Mouse (Mus musculus): ENCODE measurements at regions not wholly inside any gene's neighbourhood (a gene's known extent, or its start where the extent isn't known, plus 50 kb on each side); places are given as distances from the start of the nearest gene placed in this dataset.

- DNase-seq, result no peak
Observed at GRCm38 (mm10) chr3:143806940-143807339, 398.1 kb downstream of the Lmo4 start.

GRCm38 (mm10) chr3:143797850-143798249 lies 407.2 kb downstream of the Lmo4 start:
- no peak for DNase-seq

- DNase-seq, result no peak
Observed at GRCm38 (mm10) chr3:143790905-143791304, 414.1 kb downstream of the Lmo4 start.

- DNase-seq, result no peak
Observed at GRCm38 (mm10) chr3:143789932-143790570, 415.0 kb downstream of the Lmo4 start.

- DNase-seq, result no peak
Observed at GRCm38 (mm10) chr3:143786889-143787288, 418.1 kb downstream of the Lmo4 start.

- no peak for DNase-seq
Observed at GRCm38 (mm10) chr3:143784353-143784791, 420.6 kb downstream of the Lmo4 start.

GRCm38 (mm10) chr3:143778161-143778560 lies 426.9 kb downstream of the Lmo4 start:
- no peak for DNase-seq

- no peak for DNase-seq
Observed at GRCm38 (mm10) chr3:143759337-143759736, 445.7 kb downstream of the Lmo4 start.

- DNase-seq, result no peak
Observed at GRCm38 (mm10) chr3:143753197-143753596, 451.8 kb downstream of the Lmo4 start.

- no peak for DNase-seq
Observed at GRCm38 (mm10) chr3:143752660-143753059, 452.4 kb downstream of the Lmo4 start.

GRCm38 (mm10) chr3:143750128-143750527 lies 454.9 kb downstream of the Lmo4 start:
- peak; percentile 27 for DNase-seq

GRCm38 (mm10) chr3:143743649-143744048 lies 461.4 kb downstream of the Lmo4 start:
- DNase-seq, result no peak

GRCm38 (mm10) chr3:143742786-143743571 lies 462.0 kb downstream of the Lmo4 start:
- DNase-seq, result peak; percentile 17

- DNase-seq, result no peak
Observed at GRCm38 (mm10) chr3:143738676-143739075, 466.3 kb downstream of the Lmo4 start.

GRCm38 (mm10) chr3:143737844-143738243 lies 467.2 kb downstream of the Lmo4 start:
- DNase-seq, result no peak

- DNase-seq, result no peak
Observed at GRCm38 (mm10) chr3:143736651-143737398, 468.2 kb downstream of the Lmo4 start.

GRCm38 (mm10) chr3:143734791-143735190 lies 470.2 kb downstream of the Lmo4 start:
- DNase-seq, result no peak

GRCm38 (mm10) chr3:143732966-143733725 lies 471.9 kb downstream of the Lmo4 start:
- peak; percentile 59 for DNase-seq

GRCm38 (mm10) chr3:143729473-143730076 lies 475.4 kb downstream of the Lmo4 start:
- DNase-seq, result no peak

GRCm38 (mm10) chr3:143722571-143722970 lies 482.4 kb downstream of the Lmo4 start:
- no peak for DNase-seq

- no peak for DNase-seq
Observed at GRCm38 (mm10) chr3:143722082-143722481, 482.9 kb downstream of the Lmo4 start.

GRCm38 (mm10) chr3:143713183-143713582 lies 491.8 kb downstream of the Lmo4 start:
- no peak for DNase-seq

All from adrenal gland, postnatal 10 days (tissue).